Mouse (Mus musculus): ENCODE measurements around the gene Dpy19l3.
A peak's percentile ranks its signal among the peaks of the same experiment; 100 is the strongest.

Dpy19l3 gene

DNA sequence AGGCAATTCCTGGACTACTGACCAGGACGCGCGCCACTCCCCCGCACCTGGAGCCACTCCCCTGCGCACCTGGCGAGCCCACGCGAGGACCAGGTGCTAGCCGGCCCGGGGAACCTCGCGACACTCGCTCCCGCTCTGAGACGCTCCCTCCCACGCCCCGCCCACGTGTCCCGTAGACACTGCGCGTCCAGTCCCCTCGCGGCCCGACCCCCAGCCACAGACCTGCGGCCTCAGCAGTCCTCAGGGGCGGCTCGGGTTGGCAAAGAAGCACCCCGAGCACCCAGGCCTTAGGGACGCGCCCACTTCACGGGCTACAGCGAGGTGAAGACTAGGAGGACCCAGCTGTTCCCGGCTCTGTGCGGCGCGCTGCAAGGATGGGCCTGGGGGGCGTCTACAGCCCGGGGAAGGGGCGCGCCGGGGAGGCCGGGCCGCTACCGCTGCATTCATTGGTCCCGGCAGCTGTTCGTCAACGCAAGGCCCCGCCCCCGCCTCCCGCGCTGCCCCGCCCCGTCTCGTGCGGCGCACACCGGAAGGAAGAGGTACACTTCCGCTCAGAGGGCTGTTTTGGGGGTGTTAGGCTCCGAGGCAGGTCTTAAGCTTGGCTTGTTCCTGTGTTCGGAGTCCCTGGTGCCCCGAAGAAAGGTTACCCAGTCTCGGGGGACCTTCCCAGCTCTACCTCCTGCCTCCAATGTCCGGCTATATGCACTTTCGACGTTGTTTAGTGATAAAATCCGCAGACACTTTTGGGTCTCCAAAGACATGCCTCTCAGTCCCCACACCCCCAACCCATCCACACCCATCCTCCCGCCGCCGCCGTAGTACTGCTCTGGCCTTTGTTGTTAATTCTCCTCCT lies at the start of gene Dpy19l3:
Gene Dpy19l3, minus strand, starts transcription at position 422 of the 853 bp plus-strand sequence.
- DNase-seq (ENCODE audit: low read depth, low spot score): peak; percentile 75

DNA sequence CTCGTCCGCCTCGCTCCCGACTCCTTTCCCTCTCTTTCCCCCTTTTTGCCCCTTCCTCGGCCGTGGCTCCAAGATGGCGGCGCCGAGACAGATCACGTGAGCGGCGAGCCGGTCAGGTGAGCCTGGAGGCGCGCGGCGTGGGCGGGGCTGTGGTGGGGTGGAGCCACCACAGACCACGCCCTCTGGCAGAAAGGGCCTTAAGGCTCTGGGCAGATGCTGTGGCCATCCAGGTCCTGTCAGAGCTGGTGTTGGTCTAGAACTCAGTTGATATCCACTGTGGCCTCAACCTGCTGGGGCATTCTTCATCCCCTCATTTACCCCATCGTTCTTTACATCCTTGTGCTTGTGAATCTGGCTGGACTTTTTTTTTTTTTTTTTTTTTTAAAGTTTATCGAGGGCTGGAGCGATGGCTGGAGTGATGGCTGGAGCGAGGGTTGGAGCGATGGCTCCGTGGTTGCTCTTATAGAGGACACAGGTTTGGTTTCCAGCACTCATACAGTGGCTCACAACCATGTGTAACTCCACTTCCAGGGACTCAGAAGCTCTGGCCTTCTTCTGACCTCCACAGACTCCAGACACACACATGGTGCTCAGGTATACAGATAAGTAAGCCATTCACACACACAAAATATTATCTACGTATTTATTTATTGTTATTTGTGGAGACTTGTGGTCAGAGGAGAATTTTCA lies 48.8 kb upstream of the Dpy19l3 start, which contains the start of gene Zfp507:
Gene Zfp507, minus strand, starts transcription at position 98 of the 690 bp plus-strand sequence.
- DNase-seq (ENCODE audit: low read depth, low spot score): peak; percentile 86

DNA sequence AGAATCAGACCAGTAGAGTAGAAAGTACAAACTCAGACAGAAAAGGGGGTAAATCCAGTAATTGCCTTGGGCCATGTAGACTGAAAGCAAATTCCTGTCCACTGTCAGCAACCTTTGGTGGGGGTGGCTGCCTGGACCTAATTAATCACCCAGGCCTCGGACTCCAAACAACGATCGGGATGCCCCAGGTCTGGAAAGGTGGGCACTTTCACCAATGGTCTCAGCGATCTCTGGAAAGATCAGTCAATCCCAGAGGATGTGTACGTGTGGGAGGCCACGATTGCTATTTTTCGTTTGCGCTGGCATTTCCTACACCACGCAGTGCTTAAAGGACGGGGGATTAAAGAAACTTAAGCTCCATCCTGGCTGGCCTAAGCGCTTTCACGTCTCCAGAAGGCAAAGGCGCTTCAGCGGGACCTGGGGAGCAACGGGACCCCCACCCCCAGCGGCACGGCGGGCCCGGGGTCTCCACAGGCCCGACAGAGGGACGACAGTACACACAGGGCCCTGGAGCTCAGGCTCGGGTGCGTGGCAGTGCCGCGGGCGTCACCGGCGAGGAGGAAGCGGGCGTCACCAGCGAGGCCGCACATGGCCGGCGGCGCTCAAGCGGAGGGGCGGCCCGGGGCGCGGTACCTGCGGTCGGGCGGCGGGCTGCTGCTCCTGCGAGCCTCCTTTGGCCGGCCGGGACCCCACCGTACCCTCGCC lies 48.1 kb upstream of the Dpy19l3 start:
- DNase-seq (ENCODE audit: low read depth, low spot score): peak; percentile 19

DNA sequence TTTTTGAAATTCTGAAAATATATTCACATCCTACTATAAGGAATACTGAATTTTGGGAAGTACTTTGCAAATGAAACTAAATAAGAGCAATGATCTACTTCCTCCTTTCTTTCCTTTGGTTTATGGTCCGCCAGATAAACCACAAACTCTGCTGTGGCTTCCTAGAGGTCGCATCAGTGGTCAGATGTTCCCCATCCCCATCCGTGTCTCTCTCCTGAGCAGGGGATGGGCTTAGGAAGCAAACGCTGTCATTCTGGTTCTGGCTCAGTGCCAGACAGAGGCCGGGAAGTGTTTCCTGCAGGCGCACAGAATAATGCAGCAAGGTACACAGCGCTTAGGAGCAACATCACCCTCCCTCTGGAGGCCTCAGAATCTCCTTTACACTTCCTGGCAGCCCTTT lies 41.9 kb upstream of the Dpy19l3 start:
- DNase-seq (ENCODE audit: low read depth, low spot score): no peak

DNA sequence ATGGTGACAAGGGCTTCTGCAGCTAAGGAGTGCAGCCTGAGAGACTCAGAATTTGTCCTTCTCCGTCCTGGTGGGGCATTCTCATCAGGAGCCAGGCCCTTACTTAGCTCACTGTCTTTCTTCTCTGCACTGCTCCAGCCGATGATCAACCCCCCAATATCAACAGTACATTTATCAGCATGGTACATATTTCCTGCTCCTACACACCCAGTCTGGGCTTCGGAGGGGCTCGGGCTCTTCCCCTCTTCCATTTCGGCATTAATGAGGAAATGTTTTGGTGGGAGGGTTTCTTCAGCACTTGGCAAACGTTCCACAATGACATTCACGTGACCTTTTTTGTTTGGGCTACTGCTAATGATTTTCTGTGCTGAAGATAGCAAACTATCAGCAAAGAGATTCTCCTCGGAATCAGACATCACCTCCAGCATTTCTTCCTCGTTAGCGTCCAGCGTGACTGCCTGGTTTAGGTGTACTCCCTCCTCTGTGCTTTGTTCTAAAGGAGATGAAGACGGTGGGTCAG lies 40.0 kb upstream of the Dpy19l3 start:
- DNase-seq (ENCODE audit: low read depth, low spot score): no peak

DNA sequence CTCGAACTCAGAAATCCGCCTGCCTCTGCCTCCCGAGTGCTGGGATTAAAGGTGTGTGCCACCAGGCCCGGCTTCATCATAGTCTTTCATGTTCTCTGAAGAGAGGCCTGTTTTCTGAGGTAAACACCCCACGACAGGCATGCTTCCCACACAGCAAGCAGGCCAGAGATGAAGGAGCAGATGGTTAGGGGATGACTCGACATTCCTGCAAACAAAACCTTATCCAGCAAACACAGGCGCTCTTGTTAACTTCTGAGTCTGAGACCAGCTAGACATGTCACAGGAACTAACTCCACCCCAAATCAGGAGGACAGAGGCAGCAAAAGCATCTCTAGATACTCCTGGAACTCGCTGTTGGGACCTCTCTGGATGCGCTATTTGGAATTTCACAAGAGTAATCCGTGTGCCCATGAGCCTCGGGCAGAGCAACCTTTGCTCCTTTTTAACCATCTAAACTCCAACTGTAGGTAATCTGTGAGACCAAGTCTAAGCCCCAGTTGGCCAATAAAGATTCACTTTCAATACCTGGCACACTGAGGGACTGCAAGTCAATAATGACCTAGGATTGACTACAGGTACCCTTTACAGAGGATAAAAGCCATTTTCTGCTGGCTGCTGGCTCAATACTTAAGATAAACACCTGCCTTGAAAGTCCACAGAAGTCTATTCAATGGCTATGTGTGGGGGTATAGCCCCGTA lies 38.0 kb upstream of the Dpy19l3 start:
- no peak for DNase-seq (ENCODE audit: low read depth, low spot score)

DNA sequence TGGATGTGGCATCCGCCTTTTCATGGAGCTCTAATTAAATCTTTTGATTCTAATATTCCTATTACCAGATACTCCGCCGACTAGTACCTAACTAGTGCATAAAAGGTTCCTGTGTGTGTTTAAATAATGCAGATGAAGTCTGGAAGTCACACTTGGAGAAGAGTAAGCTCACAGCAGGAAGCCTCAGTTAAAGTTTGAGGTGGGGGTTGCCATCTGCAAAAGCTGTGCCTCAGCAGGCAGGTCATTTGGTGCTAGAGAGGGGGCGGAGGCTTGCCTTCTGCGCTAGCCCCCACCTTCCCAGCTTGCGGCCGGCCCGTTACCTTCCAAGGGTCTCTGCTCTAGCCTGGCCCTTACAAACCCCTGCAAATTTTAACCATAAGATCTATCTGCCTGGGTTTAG lies 36.7 kb upstream of the Dpy19l3 start:
- DNase-seq (ENCODE audit: low read depth, low spot score): no peak

DNA sequence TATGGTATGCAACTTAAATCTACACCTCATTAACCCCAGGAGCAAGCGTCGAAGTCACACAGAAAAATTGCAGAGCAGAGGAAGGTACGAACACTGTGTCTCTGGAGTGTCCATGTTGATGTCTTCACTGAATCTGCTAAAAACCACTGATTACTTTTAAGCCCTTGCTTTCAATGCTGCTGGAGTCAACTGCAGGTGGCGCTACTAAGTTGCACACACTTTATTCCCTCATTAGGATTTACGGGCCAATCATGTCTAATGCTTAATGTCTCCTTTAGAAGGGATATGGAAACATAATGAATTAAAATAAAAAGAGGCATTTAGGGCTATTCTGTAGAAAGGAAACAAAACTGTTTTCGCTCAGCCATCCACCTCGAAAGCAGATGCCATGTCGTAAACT lies 35.9 kb upstream of the Dpy19l3 start:
- DNase-seq (ENCODE audit: low read depth, low spot score): no peak

DNA sequence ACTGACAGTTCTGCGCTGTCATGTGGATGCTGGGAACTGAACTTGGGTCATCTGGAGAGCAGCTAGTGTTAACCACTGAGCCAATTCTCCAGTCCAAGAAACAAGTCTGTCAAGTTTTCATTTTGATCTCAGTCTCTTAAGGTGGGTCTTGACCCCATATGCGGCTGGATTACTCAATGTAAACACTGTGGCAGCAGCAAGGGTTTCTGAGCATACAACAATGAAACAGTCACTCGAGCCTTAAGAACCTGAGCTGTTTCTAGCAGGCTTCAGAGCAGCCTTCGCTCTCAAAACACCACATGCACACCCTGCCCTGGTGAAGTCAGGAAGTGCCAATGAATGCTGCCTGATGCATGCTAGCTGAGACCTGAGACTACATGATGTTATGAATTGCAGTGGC lies 31.3 kb upstream of the Dpy19l3 start:
- no peak for DNase-seq (ENCODE audit: low read depth, low spot score)

DNA sequence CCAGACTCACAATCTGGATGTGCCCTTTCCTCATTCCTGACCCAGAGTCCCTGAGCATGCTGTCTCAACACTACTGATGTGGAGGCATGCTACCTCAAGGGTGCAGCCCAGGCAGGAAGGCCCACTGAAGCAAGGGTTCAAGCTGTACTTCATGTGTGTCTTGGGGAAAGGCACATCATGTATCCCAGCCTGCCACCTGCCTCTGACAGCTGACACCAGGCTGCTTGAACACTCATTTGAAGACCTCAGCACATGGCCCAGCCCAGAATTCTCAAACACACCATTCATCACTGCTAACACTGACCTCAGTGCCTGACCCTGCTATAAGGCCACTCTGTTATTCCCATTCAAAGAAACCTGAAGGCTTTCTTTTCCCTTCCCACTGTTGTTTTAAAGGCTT lies 28.0 kb upstream of the Dpy19l3 start:
- DNase-seq (ENCODE audit: low read depth, low spot score): no peak

DNA sequence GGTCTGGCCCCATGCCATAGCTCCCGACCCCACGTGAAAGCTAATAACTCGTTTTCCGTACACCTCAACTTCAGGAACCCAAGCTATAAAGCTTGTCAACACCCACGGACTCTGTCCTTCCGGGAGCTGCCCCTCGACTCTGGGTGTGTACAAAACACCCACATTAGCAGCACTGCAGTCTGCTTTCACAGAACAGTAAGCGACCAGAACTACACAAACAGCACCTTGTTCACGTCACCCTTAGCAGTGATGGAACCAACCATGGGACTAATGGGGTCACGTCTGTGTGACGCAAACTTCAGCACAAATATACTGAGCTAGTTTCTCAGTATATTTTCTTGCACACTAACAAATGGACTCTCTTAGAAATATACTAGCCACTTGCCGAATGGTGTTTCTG lies 19.9 kb upstream of the Dpy19l3 start:
- DNase-seq (ENCODE audit: low read depth, low spot score): no peak

DNA sequence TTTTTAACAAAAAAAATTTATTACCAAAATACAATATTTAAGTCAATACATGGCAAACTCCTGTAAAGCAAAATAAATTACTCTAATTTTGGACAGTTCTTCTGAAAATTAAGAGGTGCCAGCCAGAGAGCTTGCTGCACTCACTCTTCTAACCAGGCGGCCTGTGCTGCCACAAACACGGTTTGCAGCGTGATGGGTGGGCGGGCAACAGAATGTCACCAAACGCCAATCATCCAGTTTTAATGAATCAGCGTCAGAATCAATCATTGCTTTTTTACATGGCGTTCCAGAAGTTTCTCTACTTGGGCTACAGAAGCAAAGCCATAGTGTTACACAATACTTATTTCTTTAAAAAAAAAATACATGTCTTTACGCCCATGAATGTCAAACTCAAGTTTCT lies 18.1 kb upstream of the Dpy19l3 start:
- DNase-seq (ENCODE audit: low read depth, low spot score): no peak

DNA sequence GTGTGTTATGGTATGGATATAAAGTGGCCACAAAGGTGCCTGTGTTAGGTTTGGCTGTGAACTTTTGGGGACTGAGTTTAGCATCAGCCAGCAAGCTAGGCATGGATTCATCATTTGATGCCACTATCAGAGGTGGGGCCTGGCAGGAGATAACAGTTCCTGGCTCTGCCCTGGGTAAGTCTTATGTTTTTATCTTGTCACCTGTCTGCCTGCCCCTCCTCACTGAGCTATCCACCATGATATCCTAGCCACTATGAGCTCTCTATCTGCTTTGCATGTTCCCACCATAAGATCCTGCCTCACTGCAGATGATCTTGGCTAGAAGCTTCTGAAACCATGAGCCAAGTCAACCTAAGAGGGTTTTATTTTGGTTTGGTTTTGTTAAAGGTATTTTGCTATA lies 16.9 kb upstream of the Dpy19l3 start:
- DNase-seq (ENCODE audit: low read depth, low spot score): no peak

DNA sequence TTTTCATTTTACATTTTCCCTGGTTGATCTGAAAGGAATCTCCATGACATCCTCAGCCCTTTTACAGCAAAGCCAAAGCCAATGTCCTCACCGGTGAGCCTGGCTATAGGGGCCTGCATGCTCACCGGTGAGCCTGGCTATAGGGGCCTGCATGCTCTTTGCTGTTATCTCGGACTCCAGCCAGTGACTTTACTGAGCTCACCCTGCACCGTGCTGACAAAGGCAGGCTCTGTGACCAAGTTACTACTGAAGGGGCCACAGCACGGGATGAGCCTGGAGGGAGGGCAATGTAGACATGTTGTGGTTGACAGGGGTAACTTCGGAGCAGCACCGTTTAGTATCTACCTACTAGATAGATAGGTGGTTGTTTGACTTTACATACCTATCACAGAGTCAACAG lies 15.9 kb upstream of the Dpy19l3 start:
- no peak for DNase-seq (ENCODE audit: low read depth, low spot score)

DNA sequence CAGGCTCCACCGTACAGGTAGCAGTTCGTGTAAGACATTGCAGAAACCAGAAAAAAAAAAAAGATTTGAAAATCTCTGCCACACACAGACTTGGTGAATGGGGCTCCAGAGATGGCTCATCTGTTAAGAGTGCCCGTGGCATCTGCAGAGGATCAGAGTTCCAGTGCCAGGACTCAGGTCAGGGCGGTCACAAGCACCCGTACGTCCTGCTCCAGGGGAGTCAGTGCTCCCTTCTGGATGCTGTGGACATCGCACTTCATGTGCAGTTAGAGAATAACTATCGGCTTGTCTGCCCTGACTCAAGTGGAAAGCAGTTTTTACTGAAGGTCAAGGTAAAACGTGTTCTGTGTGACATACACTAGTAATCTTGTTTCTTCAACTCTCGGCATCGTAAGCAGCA lies 10.2 kb upstream of the Dpy19l3 start:
- no peak for DNase-seq (ENCODE audit: low read depth, low spot score)

DNA sequence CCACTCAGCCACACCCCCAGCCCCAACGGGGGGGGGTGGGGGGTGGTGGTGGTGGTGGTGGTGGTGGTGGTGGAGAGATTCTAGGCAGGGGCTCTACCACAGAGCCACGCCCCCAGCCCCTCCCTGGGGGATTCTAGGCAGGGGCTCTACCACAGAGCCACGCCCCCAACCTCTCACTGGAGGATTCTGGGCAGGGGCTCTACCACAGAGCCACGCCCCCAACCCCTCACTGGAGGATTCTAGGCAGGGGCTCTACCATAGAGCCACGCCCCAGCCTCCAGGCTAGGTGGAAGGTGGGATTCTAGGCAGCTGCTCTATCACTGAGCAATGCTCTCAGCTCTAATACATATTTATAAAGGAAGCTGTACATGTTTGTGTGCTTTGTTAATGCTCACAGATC lies 7.5 kb upstream of the Dpy19l3 start:
- no peak for DNase-seq (ENCODE audit: low read depth, low spot score)

DNA sequence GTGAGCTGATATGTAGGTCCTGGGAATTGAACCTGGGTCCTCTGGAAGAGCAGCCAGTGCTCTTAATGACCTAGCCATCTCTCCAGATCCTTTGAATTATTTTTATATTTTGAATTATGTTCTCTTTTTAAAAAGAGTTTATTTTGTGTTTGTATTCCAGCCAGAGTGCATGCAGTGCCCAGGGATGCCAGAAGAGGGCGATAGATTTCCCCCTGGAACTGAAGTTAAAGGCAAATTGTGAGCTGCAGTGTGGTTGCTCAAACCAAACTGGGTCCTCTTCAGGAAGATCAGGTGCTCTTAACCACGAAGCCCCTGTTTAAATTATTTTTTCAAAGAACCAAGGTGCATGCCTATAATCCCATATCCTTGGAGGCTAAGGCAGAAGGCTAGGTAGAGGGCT lies 5.3 kb upstream of the Dpy19l3 start:
- no peak for DNase-seq (ENCODE audit: low read depth, low spot score)

DNA sequence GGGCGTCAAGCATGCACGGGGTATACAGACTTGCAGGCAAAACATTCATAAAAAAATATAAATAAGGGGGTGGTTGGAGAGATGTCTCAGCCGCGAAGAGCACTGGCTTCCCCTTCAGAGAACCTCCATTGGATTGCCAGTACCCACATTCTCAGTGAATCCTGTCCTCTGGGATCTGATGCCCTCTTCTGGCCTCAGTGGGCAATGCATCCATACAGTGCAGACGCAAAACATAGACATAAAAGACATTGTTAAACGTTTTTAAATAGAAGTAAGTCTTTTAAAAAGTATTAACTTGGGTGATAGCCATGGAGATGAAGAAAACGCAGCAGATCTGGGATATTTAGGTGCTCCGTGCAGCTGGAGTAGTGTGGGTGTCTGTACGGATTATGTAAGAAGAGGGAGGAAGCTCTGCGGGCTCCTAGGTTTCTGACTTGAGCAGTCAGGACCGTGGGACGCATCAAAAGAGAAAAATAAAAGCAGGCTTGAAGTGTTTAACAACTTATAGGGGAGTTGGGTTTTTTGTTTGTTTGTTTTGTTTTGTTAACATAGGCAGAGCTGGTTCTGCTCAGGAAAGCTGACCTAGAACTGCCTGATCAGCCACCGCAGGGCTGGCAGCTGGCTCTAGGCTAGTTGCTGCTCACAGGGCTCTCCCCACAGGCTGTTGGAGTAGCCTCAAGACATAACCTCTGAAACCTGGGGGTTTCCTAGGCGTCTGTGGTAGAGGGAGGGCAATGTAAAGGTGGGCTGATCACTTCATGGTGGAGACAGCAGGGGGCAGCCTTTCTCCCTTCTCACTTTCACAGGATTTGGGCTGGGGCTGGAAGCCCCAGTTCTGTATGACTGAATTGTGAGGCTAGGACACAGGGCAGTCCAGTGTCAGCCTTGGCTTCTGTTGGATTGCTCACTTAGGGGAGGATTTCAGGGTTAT lies 2.5 kb upstream of the Dpy19l3 start:
- no peak for DNase-seq (ENCODE audit: low read depth, low spot score)

DNA sequence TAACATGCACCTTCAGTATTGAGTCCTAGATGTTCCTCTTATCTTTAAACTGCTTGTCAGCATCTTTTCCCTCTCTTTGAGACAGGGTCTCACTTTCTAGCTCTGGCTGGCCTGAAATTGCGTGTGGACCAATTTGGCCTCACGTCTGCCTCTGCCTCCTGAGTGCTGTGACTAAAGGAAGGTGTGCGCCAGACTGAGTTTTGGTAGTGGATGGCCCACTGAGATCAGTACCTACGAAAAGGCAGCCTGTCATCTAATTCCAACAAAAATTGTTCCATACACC lies 573 bp upstream of the Dpy19l3 start:
- DNase-seq (ENCODE audit: low read depth, low spot score): no peak

DNA sequence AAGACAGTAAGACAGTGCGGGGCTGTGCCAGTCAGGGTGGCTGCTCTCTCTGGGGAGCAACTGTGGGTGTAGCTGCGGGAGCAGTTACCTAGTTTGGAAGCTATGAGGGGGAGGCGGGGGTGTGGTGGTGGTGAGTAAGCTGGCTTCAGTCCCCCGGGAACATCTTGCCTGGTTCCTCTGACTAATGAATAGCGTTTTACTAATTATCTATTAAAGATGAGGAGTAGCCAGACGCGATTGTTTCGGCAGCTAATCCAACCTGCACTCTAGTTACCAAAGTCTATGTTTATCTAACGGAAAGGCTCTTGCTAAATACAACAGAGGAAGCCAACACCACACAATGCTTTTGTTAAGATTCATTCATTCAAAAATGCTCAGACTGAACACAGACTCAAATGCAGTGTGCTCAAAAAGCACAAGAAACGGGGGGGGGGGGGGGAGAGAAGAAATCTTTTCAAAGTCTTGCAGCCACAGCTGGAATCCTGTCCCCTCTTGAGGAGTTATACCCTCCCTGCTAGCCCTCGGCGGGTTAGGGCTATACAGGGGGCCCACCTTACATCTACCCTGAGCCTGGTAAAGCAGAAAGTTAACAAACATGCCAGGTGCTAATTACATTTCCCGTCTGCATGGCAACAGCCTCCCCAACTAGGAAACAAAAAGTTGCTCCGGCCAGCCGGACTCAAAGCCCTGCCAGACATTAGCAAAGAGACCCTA lies 778 bp downstream of the Dpy19l3 start:
- DNase-seq (ENCODE audit: low read depth, low spot score): no peak
